Mouse (Mus musculus): ENCODE measurements around the gene Spsb1. TPM values are rescaled to one million over a fixed set of nuclear protein-coding genes. Genes with fewer than 3 reads are reported as not detected.
A peak's percentile ranks its signal among the peaks of the same experiment; 100 is the strongest.

Gene Spsb1
- total RNA-seq, 2 experiments from 2014 or later, result 30.3 to 33.3 TPM

- no peak overlapping the region for H3K27ac ChIP-seq
- no peak overlapping the region for H3K4me3 ChIP-seq
- no peak for DNase-seq (ENCODE audit: low spot score in 2 of 2)
- TF ChIP-seq CTCF (conservative IDR thresholded peaks at IDR 0.05), result no peak
Measured at GRCm38 (mm10) chr4:149941067-149941755, 13.6 kb downstream of the Spsb1 start.

- DNase-seq (ENCODE audit: low spot score in 2 of 2), result no peak
- TF ChIP-seq CTCF (conservative IDR thresholded peaks at IDR 0.05), result no peak
- H3K4me3 ChIP-seq, result no peak overlapping the region
- no peak overlapping the region for H3K27ac ChIP-seq
Measured at GRCm38 (mm10) chr4:149938701-149939100, 16.1 kb downstream of the Spsb1 start.

GRCm38 (mm10) chr4:149936921-149937320 is 17.9 kb downstream of the Spsb1 start:
- no peak overlapping the region for H3K4me3 ChIP-seq

GRCm38 (mm10) chr4:149935470-149935869 is 19.4 kb downstream of the Spsb1 start:
- no peak for DNase-seq (ENCODE audit: low spot score in 2 of 2)
- H3K4me3 ChIP-seq, result no peak overlapping the region
- no peak for TF ChIP-seq CTCF (conservative IDR thresholded peaks at IDR 0.05)

More at GRCm38 (mm10) chr4:149936921-149937320, 17.9 kb downstream of the Spsb1 start:
- no peak overlapping the region for H3K27ac ChIP-seq
- no peak for TF ChIP-seq CTCF (conservative IDR thresholded peaks at IDR 0.05)
- no peak for DNase-seq (ENCODE audit: low spot score in 2 of 2)

GRCm38 (mm10) chr4:149933519-149934245 is 21.2 kb downstream of the Spsb1 start:
- TF ChIP-seq CTCF (conservative IDR thresholded peaks at IDR 0.05), result no peak
- no peak for DNase-seq (ENCODE audit: low spot score in 2 of 2)
- Histone ChIP-seq H3K4me3 (no peak overlapping the region), H3K27ac (no peak overlapping the region)

More at GRCm38 (mm10) chr4:149935470-149935869, 19.4 kb downstream of the Spsb1 start:
- no peak overlapping the region for H3K27ac ChIP-seq

GRCm38 (mm10) chr4:149933025-149933424 is 21.8 kb downstream of the Spsb1 start:
- no peak for DNase-seq (ENCODE audit: low spot score in 2 of 2)
- Histone ChIP-seq H3K4me3 (no peak overlapping the region), H3K27ac (no peak overlapping the region)
- TF ChIP-seq CTCF (conservative IDR thresholded peaks at IDR 0.05), result no peak

- TF ChIP-seq CTCF (conservative IDR thresholded peaks at IDR 0.05), result no peak
- DNase-seq (ENCODE audit: low spot score in 2 of 2), result no peak
- H3K27ac ChIP-seq, result no peak overlapping the region
- no peak overlapping the region for H3K4me3 ChIP-seq
Measured at GRCm38 (mm10) chr4:149932108-149932815, 22.6 kb downstream of the Spsb1 start.

- no peak overlapping the region for H3K27ac ChIP-seq
- TF ChIP-seq CTCF (conservative IDR thresholded peaks at IDR 0.05), result no peak
- no peak overlapping the region for H3K4me3 ChIP-seq
- DNase-seq (ENCODE audit: low spot score in 2 of 2), result no peak
Measured at GRCm38 (mm10) chr4:149930755-149931154, 24.1 kb downstream of the Spsb1 start.

GRCm38 (mm10) chr4:149923014-149923413 is 31.8 kb downstream of the Spsb1 start:
- no peak overlapping the region for H3K4me3 ChIP-seq
- TF ChIP-seq CTCF (conservative IDR thresholded peaks at IDR 0.05), result no peak
- no peak for DNase-seq (ENCODE audit: low spot score in 2 of 2)
- H3K27ac ChIP-seq, result peak overlapping the region; percentile 29; the same call in 1 of the 2 replicates

- H3K27ac ChIP-seq, result peak overlapping the region; percentile 91
- DNase-seq (ENCODE audit: low spot score in 2 of 2), result no peak
- no peak for TF ChIP-seq CTCF (conservative IDR thresholded peaks at IDR 0.05)
- no peak overlapping the region; the same call in 1 of the 2 replicates for H3K4me3 ChIP-seq
Measured at GRCm38 (mm10) chr4:149922121-149922718, 32.6 kb downstream of the Spsb1 start.

- Histone ChIP-seq H3K27ac (peak overlapping the region; percentile 91), H3K4me3 (no peak overlapping the region)
- no peak for TF ChIP-seq CTCF (conservative IDR thresholded peaks at IDR 0.05)
- DNase-seq (ENCODE audit: low spot score in 2 of 2), result no peak
Measured at GRCm38 (mm10) chr4:149920886-149921285, 34.0 kb downstream of the Spsb1 start.

- DNase-seq (ENCODE audit: low spot score in 2 of 2), result peak; percentile 32 to 46
- no peak overlapping the region for H3K4me3 ChIP-seq
- H3K27ac ChIP-seq, result peak overlapping the region; percentile 91
- TF ChIP-seq CTCF (conservative IDR thresholded peaks at IDR 0.05), result no peak
Measured at GRCm38 (mm10) chr4:149918455-149919070, 36.3 kb downstream of the Spsb1 start.
